Mouse (Mus musculus) stomach, postnatal 0 days (tissue): ENCODE measurements at regions not wholly inside any gene's neighbourhood (a gene's known extent, or its start where the extent isn't known, plus 50 kb on each side); places are given as distances from the start of the nearest gene placed in this dataset.

Source experiments
- ATAC-seq: fragments of 200-750 bp; cut with Nextera tagmentation; 2 replicates; pipeline ENCODE4 v1.8.0; 2017; ENCODE audit not compliant: low FRiP score, low TSS enrichment
- DNase-seq: peaks from one replicate; pipeline ENCODE4 v3.0.0-alpha.2; 2016; ENCODE audit warnings: low spot score
- H3K27ac ChIP-seq: fragments of 300-500 bp; sonication (generic); replicated peaks from 2 replicates; pipeline ENCODE4 v1.5.1; 2014; ENCODE audit warnings: mild to moderate bottlenecking, control low read depth
- H3K27me3 ChIP-seq: fragments of 300-500 bp; sonication (generic); 2 replicates; pipeline ENCODE4 v1.6.1; 2014; ENCODE audit warnings: low read length; ENCODE audit not compliant: control insufficient read depth, insufficient read depth
- H3K36me3 ChIP-seq: fragments of 300-500 bp; sonication (generic); 2 replicates; pipeline ENCODE4 v1.6.1; 2014; ENCODE audit warnings: low read length, mixed read lengths; ENCODE audit not compliant: control insufficient read depth, insufficient read depth
- H3K4me1 ChIP-seq: fragments of 300-500 bp; sonication (generic); replicated peaks from 2 replicates; pipeline ENCODE4 v1.6.1; 2014; ENCODE audit warnings: antibody characterized with exemption; ENCODE audit not compliant: control insufficient read depth, insufficient read depth
- H3K4me2 ChIP-seq: fragments of 300-500 bp; sonication (generic); replicated peaks from 2 replicates; pipeline ENCODE4 v1.6.1; 2014; ENCODE audit warnings: low read depth, mild to moderate bottlenecking, control low read depth, moderate library complexity
- H3K4me3 ChIP-seq: fragments of 300-500 bp; sonication (generic); 2 replicates; pipeline ENCODE4 v1.5.1; 2014; ENCODE audit warnings: low read depth, low read length, control low read depth
- H3K9ac ChIP-seq: fragments of 300-500 bp; sonication (generic); 2 replicates; pipeline ENCODE4 v1.6.1; 2014; ENCODE audit warnings: mild to moderate bottlenecking, low read length, control low read depth, mixed read lengths
- H3K9me3 ChIP-seq: fragments of 300-500 bp; sonication (generic); 2 replicates; pipeline ENCODE4 v1.6.1; 2016; ENCODE audit warnings: low read length; ENCODE audit not compliant: control insufficient read depth
- CTCF ChIP-seq: IDR thresholded peaks from 2 replicates; pipeline ENCODE4 v1.5.1; 2016; ENCODE audit warnings: antibody characterized with exemption, low read depth, mild to moderate bottlenecking, moderate library complexity
- EP300 ChIP-seq: optimal IDR thresholded peaks from 2 replicates; pipeline ENCODE3; 2016; ENCODE audit warnings: antibody characterized with exemption
- WGBS: fragments of 180-500 bp; shearing (Covaris S2); extraction: QIAGEN DNeasy Blood & Tissue Kit; methylation state at CpG from one replicate; pipeline ENCODE4 v1.1.7; 2014; 5-methylcytosine and 5-hydroxymethylcytosine counted together

DNA sequence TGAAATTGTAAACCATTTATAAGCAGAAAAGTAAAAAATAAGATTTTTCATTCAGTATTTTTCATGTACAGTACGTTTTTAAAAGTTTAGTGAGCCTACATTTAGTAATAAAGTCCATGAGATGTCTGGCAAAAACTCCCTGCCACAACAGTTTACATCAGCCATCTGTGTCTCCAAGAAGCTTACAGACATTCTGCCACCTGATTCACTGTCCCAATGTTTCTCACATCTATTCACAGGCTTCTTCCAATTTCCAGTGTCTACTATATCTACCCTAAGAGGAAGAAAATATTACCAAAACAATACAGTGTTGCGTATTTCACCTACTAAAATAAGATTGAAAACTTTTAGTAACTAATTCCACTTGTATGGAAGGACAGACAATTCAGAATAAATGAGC, 95.7 kb downstream of the Rasd2 start:
- TF ChIP-seq CTCF (no peak), EP300 (no peak)

GRCm38 (mm10) chr8:75291921-75292320, 78.2 kb downstream of the Rasd2 start:
- no peak overlapping the region for H3K4me2 ChIP-seq
- 71% methylated on average over 3 of the region's 3 CpGs for WGBS
- no peaks in the 10 kb centered on the region for H3K27me3 ChIP-seq
- ATAC-seq (no peak), DNase-seq (no peak)
- H3K9me3 ChIP-seq: no peaks in the 10 kb centered on the region
- no peak overlapping the region for H3K9ac ChIP-seq
- TF ChIP-seq EP300: no peak
- TF ChIP-seq CTCF: no peak
- H3K36me3 ChIP-seq: no peaks in the 10 kb centered on the region
- no peak overlapping the region for H3K27ac ChIP-seq
- no peaks in the 10 kb centered on the region for H3K4me1 ChIP-seq
- H3K4me3 ChIP-seq: no peak overlapping the region

More for the DNA sequence above, 95.7 kb downstream of the Rasd2 start:
- 70% methylated on average over 2 of the region's 2 CpGs for WGBS
- Histone ChIP-seq H3K4me2 (no peak overlapping the region), H3K9me3 (no peaks in the 10 kb centered on the region), H3K9ac (no peak overlapping the region), H3K27me3 (no peaks in the 10 kb centered on the region), H3K27ac (no peak overlapping the region), H3K4me1 (no peaks in the 10 kb centered on the region), H3K36me3 (no peaks in the 10 kb centered on the region), H3K4me3 (no peak overlapping the region)
- ATAC-seq: no peak
- no peak for DNase-seq

DNA sequence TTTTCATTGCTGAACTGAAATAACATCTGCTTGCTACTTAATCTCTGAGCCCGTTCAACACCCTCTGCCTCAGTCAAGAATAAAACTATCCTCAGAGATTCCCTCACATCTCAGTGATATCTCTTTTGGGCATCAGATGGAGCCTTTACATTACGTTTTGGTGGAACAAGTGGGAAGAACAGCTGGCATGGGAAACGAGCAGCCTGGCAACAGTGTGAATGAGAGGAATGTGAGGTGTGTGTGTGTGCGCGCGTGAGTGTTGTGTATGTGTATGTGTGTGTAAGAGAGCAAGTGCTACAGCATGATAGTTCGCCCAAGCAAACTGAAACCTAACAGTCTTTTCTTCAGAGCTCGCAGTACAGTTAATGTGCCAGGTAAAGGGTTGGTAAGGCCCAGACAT, 76.2 kb downstream of the Rasd2 start:
- 83% methylated on average over 8 of the region's 8 CpGs for WGBS
- no peak overlapping the region for H3K4me3 ChIP-seq
- no peaks in the 10 kb centered on the region for H3K4me1 ChIP-seq
- TF ChIP-seq EP300: no peak
- no peak for TF ChIP-seq CTCF
- H3K36me3 ChIP-seq: no peaks in the 10 kb centered on the region
- no peaks in the 10 kb centered on the region for H3K27me3 ChIP-seq
- ATAC-seq (no peak), DNase-seq (no peak)
- H3K4me2 ChIP-seq: no peak overlapping the region
- no peak overlapping the region for H3K9ac ChIP-seq
- no peak overlapping the region for H3K27ac ChIP-seq
- H3K9me3 ChIP-seq: no peaks in the 10 kb centered on the region
